Mouse (Mus musculus): ENCODE data around the gene Dand5.
A peak's percentile ranks its signal among the peaks of the same experiment; 100 is the strongest.

Dand5 gene

GRCm38 (mm10) chr8:84799136-84799931 lies 23.3 kb downstream of the Dand5 start:
- DNase-seq, result peak in 1 of 2 experiments; percentile 30

DNA sequence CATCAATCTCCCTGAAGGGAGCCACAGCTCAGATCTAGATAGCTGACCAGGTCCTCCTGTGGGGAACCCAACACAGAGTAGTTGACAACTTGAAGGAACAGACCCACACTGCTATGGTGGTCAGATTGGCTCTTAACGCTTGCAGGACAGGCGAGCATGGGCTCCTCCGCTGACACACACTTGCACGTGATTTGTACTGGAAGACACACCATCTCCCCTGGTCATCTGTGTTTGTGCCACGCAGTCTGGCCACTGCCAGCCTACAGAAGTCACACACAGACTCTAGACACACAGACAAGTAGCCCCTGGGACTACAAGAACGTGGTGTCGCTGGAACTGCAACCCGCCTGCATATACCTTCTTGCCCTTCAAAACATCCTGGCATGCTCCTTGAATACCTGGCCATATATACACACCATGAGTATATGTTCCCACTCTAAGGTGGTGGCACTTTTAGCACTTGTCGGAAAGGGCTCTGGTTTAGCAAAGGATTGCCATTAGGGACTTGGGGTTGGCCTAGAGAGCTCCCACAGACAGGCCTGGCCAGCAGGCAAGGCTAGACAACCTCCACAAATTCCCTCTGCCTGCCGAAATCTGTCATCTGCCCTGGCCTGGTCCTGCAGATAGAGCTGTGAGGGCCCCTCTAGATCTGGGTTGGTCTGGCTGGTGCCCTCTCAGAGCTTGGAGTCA lies 24.0 kb downstream of the Dand5 start:
- DNase-seq, result no peak

DNA sequence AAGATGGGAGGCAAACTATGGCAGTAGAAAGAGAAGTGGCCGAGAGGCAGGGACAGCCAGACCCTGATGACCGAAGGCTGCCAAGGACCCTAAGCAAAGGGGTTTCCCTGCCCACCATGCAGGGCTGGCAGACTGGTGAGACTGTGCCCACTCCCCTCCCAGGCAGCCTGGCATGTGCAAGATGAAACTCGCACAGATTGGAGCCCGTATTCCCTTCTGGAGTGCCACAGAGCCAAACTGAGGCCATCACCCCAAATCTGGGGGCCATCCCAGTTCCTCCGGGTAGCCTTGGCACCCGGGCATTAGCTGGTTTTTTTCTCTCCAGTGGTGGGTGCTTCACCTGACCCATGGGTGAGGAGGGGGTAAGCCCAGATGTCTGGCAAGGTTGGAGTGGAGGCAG lies 24.7 kb downstream of the Dand5 start:
- DNase-seq, result no peak

DNA sequence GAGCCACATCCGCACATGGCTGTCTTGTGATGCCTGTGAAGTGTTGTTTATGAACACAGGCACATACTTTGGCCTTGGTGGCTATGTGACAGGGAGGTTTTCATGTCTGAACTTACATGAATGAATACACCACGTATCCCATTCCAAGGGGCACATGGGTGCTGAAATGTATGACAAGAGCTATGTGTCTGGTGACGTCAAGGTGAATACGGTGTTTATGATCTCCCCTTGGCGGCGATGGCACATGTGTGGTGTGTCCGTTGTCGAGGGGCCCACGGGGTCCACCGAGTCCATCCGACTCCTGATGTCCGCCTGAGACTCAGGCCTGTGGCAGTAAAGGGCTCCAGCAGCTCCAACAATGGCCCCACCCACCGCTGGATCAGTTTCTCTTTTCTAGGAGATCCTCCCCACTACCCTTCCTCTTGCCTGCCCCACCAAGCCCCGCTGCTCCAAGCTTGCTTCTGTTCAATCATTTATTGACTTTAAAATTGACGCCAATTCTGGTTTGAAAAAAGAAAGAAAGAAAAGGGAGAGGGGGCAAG lies 25.3 kb downstream of the Dand5 start:
- no peak for DNase-seq

DNA sequence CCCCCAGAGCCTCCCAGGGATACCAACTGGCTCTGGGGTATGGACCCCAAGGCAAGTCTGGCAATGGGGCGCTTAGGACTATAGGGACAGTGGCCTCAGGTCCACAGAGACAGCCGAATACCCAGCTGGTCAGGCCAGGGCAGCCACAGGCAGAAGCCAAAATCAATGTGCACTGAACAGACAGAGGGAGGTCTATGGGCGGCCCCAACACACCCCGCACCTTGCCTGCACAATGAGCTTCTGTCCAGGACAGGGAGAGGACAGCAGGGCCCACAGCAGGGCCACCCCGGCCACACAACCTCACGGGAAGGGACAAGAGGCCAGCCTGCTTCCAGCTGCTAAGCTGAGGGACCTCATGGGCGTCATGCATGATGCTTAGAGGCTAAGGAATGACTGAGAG lies 28.1 kb downstream of the Dand5 start:
- no peak for DNase-seq

- DNase-seq, result no peak
Measured at GRCm38 (mm10) chr8:84793791-84794485, 28.7 kb downstream of the Dand5 start.

DNA sequence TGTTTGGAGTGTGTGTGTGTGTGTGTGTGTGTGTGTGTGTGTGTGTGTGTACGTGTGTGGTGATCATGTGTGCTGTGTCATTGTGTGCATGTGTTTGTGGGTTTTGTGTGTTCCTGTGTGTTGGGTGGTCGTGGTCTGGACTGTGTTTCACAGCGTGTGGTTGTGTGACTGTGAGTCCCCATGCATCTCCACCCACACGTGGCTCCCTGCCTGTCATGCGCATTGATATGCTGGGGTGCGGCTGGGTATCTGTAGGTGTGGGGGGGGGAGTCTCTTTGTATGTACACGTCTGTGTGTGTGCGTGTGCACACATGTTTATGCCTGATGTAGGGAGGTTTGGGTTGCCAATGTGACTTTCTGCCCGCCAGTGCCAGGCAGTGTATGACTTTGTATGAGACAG lies 29.5 kb downstream of the Dand5 start:
- DNase-seq, result no peak

- DNase-seq, result no peak
Measured at GRCm38 (mm10) chr8:84792429-84792947, 30.1 kb downstream of the Dand5 start.

GRCm38 (mm10) chr8:84790537-84790936 lies 32.1 kb downstream of the Dand5 start:
- no peak for DNase-seq

GRCm38 (mm10) chr8:84789855-84790486 lies 32.7 kb downstream of the Dand5 start:
- DNase-seq, result no peak

GRCm38 (mm10) chr8:84789345-84789744 lies 33.3 kb downstream of the Dand5 start:
- DNase-seq, result no peak

- no peak for DNase-seq
Measured at GRCm38 (mm10) chr8:84788896-84789295, 33.7 kb downstream of the Dand5 start.

DNA sequence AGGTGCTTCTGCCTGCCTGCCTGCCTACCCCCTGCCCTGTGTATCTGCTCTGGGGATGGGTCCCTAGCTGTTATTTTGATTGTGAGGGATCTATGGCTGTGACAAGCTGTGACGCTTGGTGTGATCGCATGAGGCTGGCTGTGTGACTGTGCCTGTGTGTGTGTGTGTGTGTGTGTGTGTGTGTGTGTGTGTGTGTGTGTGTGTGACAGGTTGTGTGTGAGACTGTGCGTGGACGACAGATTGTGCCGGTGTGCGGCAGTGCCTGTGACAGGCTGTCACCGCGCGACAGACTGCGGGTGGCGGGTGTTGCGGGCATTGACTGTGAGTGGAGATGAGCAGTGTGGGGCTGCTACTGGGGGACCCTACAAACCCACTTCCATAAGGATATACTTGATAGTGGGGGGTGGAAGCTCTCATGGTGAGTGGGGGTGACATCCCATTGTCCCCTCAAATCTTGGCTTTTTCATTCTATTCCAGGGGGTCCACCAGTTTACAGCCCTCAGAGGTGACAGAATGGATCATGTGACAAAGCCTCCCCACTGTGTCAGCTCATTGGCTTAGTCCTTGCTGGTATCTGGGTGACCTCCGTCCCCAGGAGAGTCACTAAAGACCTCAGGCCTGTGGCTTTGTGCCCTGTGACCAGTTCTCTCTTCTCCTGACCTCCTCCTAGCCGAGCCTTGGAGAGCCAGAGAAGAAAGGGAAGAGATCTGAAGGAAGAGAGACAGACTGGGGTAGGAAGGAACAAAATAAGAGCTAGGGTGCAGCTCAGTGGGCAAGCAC lies 34.9 kb downstream of the Dand5 start:
- no peak for DNase-seq

GRCm38 (mm10) chr8:84786801-84787467 lies 35.7 kb downstream of the Dand5 start:
- DNase-seq, result no peak

DNA sequence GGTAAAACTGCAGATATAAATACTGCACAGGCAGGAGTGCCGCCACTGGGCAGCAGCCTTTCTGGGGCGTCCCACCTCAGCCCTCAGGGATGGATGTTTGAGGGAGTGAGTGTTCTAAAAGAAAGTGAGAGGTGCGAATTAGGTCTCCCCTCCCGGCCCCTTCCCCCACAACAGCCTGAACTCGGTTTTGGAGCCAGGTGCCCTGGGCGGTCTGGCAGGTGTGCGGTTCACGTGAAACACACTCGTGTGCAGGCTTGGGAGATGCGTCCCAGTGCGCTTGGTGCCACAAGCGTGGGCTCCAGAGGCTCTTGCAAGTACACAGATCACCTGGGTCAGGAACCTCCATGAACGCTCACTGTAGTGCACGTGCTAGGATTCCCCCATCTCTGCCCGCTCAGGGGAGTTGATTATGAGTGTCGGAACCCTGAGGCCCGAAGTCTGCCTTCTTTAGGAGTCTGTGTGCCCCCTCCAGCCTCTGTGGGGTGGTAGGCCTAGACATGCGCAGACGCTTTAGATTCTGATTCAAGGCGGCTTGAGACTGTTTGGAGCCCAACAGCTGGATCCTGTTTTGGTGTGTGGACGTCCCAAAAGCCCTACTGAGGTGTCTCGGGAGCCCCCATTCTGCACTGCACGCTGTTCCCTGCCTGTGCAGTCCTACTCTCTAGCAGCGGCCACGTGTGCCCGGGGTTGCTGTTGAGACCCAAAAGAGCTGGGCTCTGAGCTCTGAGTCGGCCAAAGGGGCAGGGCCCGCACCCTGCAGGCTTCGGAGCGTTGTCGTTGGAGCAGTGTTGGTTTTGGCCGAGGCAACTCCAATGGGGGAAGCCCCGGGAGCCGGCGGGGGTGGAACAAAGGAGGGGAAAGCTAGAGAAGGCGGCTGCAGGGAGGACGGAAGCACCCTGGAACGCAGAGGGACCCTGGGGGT lies 36.6 kb downstream of the Dand5 start:
- DNase-seq, result no peak

GRCm38 (mm10) chr8:84785506-84785755 lies 37.2 kb downstream of the Dand5 start:
- DNase-seq, result no peak

GRCm38 (mm10) chr8:84784681-84785505 lies 37.7 kb downstream of the Dand5 start:
- DNase-seq, result no peak

- no peak for DNase-seq
Measured at GRCm38 (mm10) chr8:84783919-84784581, 38.6 kb downstream of the Dand5 start.

Measured in spleen, adult 18-20 months (tissue).